Mouse (Mus musculus) large intestine, adult 2 months (tissue): ENCODE data around the gene Lrr1. TPM values are rescaled to one million over a fixed set of nuclear protein-coding genes. Genes with fewer than 3 reads are reported as not detected.
"Not testable (repeated sequence)": the region's sequence is repeated elsewhere in the genome, so short reads cannot be mapped to it uniquely, and the experiment has no call there.

Source experiments
- DNase-seq: peaks from one replicate; pipeline ENCODE4 v3.0.0-alpha.2; 2012; ENCODE audit warnings: low read depth, low spot score
- WGBS: fragments of 180-500 bp; shearing (Covaris S2); methylation state at CpG from one replicate; pipeline ENCODE4 v1.1.7; 2018; 5-methylcytosine and 5-hydroxymethylcytosine counted together
- polyA plus RNA-seq: library from polyadenylated mRNA; depleted of rRNA; stranded (reverse); fragments of >200 nt; gene quantifications from 2 replicates; pipeline ENCODE4 v1.2.3, GENCODE M21; 2012

Gene Lrr1
- polyA plus RNA-seq, 1 experiment: 3.0 TPM

DNA sequence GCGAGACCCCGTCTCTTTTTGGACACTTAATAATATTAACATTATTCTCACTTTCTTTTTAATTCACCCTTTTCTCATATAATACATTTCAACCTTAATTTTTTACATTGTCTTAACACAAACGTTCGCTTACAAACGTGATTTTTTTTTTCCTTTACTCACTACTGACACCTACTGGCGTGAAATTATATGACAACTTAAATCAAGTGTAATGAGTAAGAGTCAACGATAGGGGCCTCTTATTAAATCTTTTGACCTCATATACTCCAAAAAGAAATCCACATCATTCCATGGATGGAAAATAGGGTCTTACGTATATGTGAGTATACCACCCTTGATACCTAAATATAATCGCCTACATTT lies 9.1 kb upstream of the Lrr1 start:
- WGBS: 3% methylated on average over 9 of the region's 9 CpGs
- DNase-seq: peak; percentile 60

DNA sequence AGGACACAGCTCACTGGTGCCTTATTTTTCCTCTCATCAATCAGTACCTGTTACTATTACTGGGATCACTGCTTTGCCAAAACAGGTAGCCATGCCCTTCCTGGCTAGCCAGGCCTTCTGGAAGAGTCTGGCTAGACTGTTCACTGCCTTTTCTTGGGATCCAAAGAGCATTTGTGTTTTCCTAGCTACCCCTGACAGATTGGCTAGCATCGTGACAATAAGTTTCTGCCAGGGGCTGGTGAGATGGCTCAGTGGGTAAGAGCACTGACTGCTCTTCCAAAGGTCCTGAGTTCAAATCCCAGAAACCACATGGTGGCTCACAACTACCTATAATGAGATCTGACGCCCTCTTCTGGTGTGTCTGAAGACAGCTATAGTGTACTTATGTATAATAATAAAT lies 7.9 kb upstream of the Lrr1 start:
- DNase-seq: not testable (repeated sequence)
- WGBS: 77% methylated on average over 2 of the region's 2 CpGs

DNA sequence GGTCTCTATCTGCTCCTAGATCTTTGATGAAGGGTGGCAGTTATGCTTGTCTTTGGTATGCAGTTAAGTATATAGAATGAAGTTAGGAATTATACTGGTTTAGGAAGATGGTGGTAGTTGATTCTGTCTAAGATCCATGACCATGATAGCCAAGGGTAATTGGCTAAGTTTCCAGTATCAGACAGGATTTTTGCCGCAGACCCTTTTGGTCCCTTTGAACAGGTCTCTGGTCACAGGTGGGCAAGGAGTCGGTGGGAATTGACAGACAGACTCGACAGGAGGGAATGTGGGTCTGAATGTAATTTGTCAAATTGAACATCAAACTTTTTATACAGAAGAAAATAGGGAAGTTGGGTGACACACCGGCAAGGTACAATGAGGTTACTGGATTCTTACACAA lies 5.0 kb upstream of the Lrr1 start:
- not testable (repeated sequence) for DNase-seq
- WGBS: 84% methylated on average over 4 of the region's 4 CpGs

DNA sequence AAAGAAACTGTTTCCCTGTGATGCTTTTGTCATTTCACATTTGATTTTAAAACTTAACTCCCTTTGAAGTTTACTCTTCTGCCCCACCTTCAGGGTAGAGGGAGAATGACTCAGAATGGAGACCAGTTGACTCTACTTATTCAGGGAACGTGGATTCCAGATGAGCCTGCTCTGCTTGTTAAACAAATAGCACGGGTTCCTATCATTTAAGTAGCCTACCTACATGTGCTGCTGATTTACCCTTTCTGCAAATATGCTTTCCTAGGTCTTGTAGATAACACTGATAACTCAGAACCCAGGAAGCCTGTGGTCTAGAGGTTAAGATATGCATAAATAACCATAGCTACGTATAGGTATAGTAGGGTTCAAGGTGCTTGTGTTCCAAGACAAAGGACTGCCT lies 3.7 kb upstream of the Lrr1 start:
- 38% methylated on average over 3 of the region's 3 CpGs for WGBS
- no peak for DNase-seq

DNA sequence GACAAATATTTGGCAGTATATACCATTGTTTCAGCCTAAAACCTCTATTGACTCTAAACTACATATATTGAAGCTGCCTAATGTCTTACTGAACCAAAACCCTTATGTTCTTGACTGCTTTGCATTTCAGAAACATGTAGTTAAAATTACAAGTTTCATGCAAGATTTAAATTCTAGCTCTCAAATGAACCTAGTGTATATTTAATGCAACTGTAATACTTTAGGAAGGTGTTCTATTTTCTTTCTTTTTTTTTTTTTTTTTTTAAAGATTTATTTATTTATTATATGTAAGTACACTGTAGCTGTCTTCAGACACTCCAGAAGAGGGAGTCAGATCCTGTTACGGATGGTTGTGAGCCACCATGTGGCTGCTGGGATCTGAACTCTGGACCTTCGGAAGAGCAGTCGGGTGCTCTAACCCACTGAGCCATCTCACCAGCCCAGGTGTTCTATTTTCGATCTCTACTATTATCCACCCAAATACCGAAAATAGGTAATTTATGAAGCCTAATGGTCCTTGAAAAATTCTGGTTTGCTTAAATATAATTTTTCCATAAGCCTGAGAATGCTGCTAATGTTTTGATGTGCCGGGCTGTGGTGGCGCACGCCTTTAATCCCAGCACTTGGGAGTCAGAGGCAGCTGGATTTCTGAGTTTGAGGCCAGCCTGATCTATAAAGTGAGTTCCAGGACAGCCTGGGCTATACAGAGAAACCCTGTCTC lies 1.6 kb upstream of the Lrr1 start:
- WGBS: 81% methylated on average over 8 of the region's 8 CpGs
- DNase-seq: not testable (repeated sequence)

DNA sequence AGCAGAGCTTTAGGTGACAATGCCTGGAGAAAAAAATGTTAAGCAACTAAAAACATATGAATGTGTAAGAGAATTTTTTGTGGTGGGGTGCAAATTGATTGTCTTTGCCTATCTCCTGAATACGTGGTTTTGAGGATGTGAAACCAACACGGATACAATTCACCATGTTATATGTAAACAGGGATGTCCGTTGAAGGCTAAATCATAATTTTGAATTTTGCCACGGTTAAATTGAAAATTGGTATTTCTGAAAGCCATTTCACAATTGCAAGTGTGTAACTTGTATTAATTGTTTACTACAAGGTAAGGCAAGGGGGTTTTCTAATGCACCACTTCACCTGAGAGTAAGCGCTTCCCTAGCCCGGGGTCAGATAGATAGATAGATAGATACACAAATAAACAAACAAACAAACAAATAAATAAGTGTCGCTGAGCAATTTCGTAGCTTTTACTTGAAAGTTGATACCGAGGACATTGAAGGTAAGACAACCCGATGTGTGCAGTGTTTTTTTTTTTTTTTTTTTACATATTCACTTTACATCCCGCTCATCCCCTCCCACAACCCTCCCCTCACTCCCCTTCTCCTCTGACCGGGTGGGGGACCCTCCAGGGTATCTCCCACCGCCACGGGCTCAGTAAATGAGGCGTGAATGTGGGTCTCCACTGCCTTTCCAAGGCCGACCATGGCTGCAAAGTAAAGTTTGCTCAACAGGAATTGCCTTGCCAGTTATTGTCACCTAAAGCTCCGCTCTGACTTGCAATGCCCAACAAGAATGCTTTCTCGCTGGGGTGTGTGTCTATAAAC lies 756 bp upstream of the Lrr1 start:
- DNase-seq: no peak
- WGBS: 10% methylated on average over 18 of the region's 18 CpGs

DNA sequence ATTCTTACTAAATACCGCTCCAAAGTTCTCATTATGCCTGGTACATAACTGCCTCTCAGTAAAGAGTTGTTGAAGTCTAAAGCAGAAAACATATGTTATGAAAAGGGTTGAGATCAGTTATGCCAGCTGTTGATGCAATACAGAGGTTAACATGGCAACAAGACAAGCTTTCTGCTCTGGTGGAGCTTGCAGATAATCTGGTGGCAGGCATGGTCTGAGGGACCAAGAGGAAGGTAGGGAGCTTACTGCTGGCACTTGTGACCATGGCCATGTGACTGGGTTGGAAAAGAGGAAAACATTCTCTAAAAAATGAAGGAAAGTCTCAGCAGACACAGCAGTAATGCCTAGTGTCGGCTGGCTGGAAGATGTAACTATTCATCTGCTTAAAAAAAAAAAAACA lies 2.7 kb downstream of the Lrr1 start:
- WGBS: 93% methylated on average over 2 of the region's 2 CpGs

DNA sequence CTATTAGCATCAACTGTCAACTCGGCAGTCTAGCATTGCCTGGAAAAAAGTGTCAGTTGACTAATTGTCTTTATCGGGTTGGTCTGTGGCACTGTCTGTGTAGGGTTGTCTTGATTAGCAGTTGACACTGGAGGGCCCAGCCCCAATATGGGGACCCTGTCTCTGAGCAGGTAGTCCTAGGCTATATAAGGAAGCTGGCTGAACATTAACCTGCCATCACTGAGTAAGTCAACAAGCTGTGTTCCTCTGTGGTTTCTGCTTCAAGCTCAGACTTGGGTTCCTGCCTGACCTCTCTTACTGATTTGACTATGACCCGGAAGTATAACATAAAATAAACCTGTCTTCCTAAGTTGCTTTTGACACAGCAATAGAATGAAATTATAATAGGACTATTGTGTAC lies 7.4 kb downstream of the Lrr1 start:
- WGBS: 47% methylated on average over 3 of the region's 3 CpGs
- DNase-seq: no peak

More for the DNA sequence above, 2.7 kb downstream of the Lrr1 start:
- no peak for DNase-seq

DNA sequence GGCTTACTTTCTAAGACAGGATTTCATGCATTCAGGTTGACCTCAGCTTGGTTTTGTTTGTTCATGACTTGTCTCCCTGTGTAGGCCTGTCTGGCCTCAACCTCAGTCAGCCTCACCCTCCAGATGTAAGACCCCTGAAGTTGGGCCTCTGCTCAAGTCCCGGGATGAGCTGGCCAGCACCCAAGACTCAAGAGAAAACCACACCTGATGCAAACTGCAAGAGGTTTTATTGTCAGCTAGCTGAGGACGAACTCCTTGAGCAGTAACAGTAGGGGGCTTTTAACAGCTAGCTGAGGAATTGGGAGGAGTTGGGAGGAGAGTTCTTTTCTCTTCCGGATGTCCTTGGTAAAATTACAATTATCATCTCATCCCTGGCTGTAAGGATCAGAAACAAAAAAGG lies 8.9 kb downstream of the Lrr1 start:
- WGBS: 82% methylated on average over 3 of the region's 3 CpGs
- DNase-seq: no peak

DNA sequence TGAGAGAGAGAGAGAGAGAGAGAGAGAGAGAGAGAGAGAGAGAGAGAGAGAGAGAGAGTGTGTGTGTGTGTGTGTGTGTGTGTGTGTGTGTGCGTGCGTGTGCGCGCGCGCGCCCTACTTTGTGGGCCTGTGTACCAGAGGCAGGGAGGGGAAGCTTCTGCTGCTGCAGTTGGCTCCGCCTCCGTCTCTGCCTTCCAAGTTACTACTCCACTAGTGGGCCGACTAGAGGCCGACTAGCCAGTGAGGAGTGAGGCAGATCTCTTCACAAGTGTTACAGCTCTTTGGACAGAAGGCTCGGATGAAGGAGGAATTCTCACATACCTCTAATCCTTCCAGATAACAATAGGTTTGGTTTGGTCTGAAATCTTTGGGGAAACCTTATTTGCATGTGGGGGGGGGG lies 10.8 kb downstream of the Lrr1 start:
- no peak for DNase-seq
- 80% methylated on average over 12 of the region's 12 CpGs for WGBS

DNA sequence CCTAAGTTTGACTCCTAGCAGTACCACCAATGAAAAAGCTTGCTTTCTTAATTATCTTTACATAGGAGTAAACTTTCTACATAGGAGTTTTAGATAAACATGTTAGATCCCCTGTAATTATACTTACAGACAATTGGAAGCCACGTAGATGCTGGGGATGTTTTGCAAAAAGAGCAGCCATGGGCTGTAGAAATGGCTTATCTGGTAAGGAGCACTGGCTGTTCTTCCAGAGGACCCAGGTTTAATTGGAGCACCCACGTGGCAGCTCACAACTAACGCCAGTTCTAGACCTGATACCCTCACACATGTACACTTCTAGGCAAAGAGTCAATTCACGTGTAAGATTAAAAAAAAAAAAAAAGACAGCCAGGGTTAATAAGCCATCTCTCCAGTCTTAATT lies 13.2 kb downstream of the Lrr1 start:
- 82% methylated on average over 4 of the region's 4 CpGs for WGBS
- DNase-seq: no peak

DNA sequence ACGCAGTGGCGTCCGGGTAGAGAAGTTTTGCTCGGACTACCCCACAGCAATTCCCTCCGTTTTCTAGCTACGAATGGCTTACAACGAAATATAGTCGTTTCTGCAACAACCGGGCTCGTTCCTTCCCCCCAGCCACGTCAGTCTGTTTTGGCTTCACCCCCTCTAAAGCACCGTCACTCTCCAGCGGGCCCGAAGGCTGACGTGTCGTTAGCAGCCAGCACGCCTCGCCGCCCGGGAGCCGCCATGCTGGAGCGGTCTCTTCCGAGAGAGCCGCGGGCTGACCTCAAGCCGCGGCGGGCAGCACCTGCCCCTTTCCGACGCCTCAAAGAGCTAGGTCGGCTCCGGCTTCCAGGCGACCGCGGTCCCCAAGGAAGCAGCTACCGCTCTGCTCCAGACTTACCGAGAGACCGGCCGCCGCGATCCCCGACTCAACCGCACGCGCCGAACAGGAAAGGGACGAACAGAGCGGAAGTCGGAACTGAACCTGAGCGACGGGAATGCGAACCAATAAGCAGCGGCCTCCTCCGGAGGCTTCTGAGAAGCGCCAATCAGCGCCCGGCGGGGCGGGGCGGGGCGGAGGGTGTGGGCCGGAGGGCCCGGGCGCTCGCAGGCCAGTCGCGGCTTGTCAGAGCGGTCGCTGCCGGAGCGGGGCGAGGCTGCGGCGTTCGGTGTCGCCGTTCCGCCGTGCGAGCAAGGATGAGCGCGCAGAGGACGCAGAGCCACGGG lies 15.1 kb downstream of the Lrr1 start, which contains the start of the genes Rpl36al and Mgat2:
Gene Rpl36al, minus strand, starts transcription at position 501 of the 726 bp plus-strand sequence.
Gene Mgat2, plus strand, starts transcription at position 575 of the 726 bp plus-strand sequence.
- under 1% methylated on average over 83 of the region's 84 CpGs for WGBS
- peak; percentile 93 for DNase-seq

DNA sequence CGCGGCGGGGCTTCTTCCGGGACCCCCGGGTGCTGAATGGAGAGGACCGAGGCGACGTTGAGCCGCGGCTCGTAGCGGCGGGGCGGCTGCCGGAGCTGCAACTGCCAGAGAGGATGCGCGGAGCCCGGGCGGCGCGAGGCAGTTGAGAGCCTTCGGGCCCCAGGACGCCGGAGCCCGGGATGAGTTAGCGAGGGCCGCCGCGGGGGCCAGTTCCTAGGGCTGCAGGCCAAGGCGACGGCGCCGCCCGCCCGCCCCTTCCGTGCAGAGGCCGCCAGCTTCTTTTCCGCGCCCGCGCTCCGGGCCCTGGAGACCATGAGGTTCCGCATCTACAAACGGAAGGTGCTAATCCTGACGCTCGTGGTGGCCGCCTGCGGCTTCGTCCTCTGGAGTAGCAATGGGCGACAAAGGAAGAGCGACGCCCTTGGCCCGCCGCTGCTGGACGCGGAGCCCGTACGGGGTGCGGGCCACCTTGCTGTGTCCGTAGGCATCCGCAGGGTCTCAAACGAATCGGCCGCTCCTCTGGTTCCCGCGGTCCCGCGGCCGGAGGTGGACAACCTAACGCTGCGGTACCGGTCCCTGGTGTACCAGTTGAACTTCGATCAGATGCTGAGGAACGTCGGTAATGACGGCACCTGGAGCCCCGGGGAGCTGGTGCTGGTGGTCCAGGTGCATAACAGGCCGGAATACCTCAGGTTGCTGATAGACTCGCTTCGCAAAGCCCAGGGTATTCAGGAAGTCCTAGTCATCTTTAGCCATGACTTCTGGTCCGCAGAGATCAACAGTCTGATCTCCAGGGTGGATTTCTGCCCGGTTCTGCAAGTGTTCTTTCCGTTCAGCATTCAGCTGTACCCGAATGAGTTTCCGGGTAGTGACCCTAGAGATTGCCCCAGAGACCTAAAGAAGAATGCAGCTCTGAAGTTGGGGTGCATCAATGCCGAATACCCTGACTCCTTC lies 16.0 kb downstream of the Lrr1 start:
- DNase-seq: no peak

DNA sequence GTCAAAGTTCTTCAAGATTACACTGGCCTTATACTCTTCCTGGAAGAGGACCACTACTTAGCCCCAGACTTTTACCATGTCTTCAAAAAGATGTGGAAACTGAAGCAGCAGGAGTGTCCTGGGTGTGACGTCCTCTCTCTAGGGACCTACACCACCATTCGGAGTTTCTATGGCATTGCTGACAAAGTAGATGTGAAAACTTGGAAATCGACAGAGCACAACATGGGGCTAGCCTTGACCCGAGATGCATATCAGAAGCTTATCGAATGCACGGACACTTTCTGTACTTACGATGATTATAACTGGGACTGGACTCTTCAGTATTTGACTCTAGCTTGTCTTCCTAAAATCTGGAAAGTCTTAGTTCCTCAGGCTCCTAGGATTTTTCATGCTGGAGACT lies 16.8 kb downstream of the Lrr1 start:
- 45% methylated on average over 7 of the region's 7 CpGs for WGBS
- DNase-seq: no peak

More for the DNA sequence above, 16.0 kb downstream of the Lrr1 start:
- WGBS: 1% methylated on average over 82 of the region's 86 CpGs

DNA sequence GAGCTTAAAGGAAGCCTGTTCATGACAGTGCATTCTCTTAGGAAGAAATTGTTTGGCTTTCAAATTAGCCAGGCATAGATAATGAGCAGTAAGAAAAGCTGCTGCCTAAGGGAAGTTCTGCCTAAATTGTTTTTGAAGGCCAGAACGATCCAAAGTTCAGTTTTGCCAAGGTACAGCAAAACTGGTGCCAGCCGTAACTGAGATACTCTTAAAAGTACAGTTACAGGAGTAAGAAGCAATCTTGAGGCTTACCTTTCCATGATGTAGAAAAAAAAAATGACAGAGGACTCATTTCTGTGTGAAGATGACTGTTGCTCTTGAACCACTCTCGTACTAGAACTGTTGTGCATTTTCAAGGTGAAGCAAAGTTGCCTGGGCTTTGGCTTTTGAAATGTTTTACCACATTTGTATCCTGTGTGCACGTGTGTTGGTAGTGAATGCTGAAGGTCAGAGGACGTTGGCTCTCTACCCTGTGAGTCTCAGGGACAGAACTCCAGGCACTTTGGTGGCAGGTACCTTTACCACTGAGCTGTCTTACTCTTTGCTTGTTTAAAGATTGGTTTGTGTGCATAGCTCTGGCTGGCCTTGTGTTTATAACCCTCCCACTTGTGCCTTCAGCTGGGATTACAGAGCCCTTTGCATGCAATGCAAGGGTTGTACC lies 18.3 kb downstream of the Lrr1 start:
- DNase-seq: no peak
- WGBS: 26% methylated on average over 5 of the region's 5 CpGs

DNA sequence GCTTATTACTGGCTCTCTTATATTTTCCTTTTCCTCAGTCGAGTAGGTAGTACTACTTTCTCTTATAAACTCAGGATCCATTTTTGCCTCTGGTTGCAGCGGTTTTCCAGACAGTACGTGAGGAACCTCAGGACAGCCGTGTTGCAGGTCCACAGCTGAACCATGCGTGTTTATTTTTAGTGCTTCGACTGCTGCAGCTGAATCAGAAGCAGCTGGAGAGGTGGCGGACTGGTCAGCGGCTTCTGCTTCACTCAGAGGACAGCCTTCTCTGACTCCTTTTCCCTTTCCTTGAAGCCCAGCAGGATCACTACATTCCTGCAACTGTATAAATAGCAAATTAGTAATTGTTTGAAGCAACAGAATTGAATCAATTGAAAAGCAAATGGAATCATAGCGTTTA lies 21.5 kb downstream of the Lrr1 start:
- no peak for DNase-seq
- 82% methylated on average over 9 of the region's 9 CpGs for WGBS

DNA sequence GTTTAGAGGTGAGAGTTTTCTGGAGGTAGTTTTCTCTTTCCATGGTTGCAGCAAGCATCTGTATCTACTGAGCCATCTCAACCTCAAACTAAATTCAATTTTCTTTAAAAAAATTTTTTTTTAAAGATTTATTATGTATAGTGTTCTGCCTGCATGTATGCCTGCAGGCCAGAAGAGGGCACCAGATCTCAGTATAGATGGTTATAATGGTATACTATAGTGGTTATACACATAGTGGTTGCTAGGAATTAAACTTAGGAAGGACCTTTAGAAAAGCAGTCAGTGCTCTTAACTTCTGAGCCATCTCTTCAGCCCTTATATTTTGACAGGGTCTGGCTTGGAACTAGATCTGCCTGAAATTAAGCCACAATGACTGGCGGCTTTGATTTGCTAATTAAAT lies 21.9 kb downstream of the Lrr1 start:
- no peak for DNase-seq

DNA sequence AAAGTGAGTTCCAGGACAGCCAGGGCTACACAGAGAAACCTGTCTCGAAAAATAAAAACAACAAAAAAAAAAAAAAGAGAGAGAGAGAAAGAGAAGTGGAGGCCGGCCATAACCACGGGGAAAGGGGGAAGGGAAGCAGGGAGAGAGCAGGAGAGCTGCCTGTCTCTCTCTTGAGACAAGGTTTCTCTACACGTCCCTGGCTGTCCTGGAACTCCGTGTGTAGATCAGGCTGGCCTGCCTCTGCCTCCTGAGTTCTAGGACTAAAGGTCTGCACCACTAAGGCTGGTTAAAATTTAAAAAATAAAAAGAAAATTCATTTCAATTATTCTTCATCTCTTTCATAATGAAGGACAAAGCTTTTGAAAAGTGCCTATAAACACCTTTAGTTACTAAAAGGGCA lies 22.8 kb downstream of the Lrr1 start:
- DNase-seq: no peak
- WGBS: 92% methylated on average over 5 of the region's 5 CpGs

More for the DNA sequence above, 21.9 kb downstream of the Lrr1 start:
- WGBS: 97% methylated on average over 1 of the region's 1 CpGs

DNA sequence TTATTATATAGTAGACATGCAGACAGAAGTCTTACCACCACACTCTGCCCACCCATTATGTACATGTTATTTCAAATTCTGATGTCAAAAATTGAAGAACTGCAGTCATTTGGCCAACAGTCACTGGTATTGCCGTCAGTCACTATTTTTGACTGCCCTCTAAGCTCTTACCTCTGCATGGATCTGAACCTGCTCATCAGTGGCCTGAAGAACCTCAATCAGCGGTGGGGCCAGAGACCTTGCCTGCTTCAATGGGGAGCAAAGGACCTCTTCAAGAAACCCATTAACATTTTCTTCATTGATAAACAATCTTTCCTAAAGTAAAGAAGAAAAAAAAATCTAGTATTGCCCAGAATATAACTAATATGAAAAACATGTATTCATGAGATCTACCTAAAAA lies 24.0 kb downstream of the Lrr1 start:
- no peak for DNase-seq

More for the DNA sequence above, 24.0 kb downstream of the Lrr1 start:
- 86% methylated on average over 2 of the region's 2 CpGs for WGBS
